Mouse (Mus musculus) limb, embryonic 10.5 days (tissue): Measurements from ENCODE around the gene Rrp9. TPM values are rescaled to one million over a fixed set of nuclear protein-coding genes. Genes with fewer than 3 reads are reported as not detected.

Experiments used
- DNase-seq: peaks from one replicate; pipeline ENCODE4 v3.0.0-alpha.2; 2017; ENCODE audit warnings: low spot score
- H3K27ac ChIP-seq: fragments of 300-500 bp; sonication (generic); 2 replicates; pipeline ENCODE4 v1.5.1; 2016; ENCODE audit warnings: mild to moderate bottlenecking
- H3K27me3 ChIP-seq: fragments of 300-500 bp; sonication (generic); 2 replicates; pipeline ENCODE4 v1.6.1; 2016; ENCODE audit warnings: low read depth, mild to moderate bottlenecking; ENCODE audit not compliant: poor library complexity, severe bottlenecking
- H3K36me3 ChIP-seq: fragments of 300-500 bp; sonication (generic); 2 replicates; pipeline ENCODE4 v1.6.1; 2016; ENCODE audit warnings: mild to moderate bottlenecking, moderate library complexity
- H3K4me1 ChIP-seq: fragments of 300-500 bp; sonication (generic); 2 replicates; pipeline ENCODE4 v1.6.1; 2016
- H3K4me3 ChIP-seq: fragments of 300-500 bp; sonication (generic); 2 replicates; pipeline ENCODE4 v1.5.1; 2016; ENCODE audit warnings: mild to moderate bottlenecking, moderate library complexity
- H3K9me3 ChIP-seq: fragments of 300-500 bp; sonication (generic); replicated peaks from 2 replicates; pipeline ENCODE4 v1.6.1; 2016; ENCODE audit warnings: mild to moderate bottlenecking
- whole genome bisulfite sequencing: fragments of 180-500 bp; shearing (Covaris S2); methylation state at CpG from one replicate; pipeline ENCODE4 v1.1.7; 2016; 5-methylcytosine and 5-hydroxymethylcytosine counted together
- polyA plus RNA-seq: library from polyadenylated mRNA; unstranded; fragments of >200 nt; fragmentation: Nextera tagmentation; extraction: Ambion mirVana; gene quantifications from 2 replicates; pipeline ENCODE4 v1.2.1, GENCODE M21; 2016

Gene Rrp9
- polyA plus RNA-seq, 1 experiment from 2014 or later = 81.6 TPM

- 0 out of 2 replicates have a peak, but pooled peaks cover 10% of the 10 kb centered on the region for H3K27me3 ChIP-seq
- 63% methylated on average over 14 of the region's 14 CpGs for WGBS
- H3K27ac ChIP-seq = no peak overlapping the region
- H3K4me3 ChIP-seq = peak overlapping the region; percentile 27
- peaks cover 47% of the 10 kb centered on the region for H3K4me1 ChIP-seq
- H3K9me3 ChIP-seq = no peaks in the 10 kb centered on the region
- no peaks in the 10 kb centered on the region for H3K36me3 ChIP-seq
- no peak for DNase-seq
These were observed 4.6 kb upstream of the Rrp9 start for GRCm38 (mm10) chr9:106470991-106471750.

GRCm38 (mm10) chr9:106471892-106472291, 3.9 kb upstream of the Rrp9 start:
- peaks cover 52% of the 10 kb centered on the region for H3K4me1 ChIP-seq
- no peaks in the 10 kb centered on the region for H3K9me3 ChIP-seq
- peak overlapping the region; percentile 27; the same call in 1 of the 2 replicates for H3K27ac ChIP-seq

GRCm38 (mm10) chr9:106472321-106472720, 3.4 kb upstream of the Rrp9 start:
- no peak for DNase-seq
- H3K36me3 ChIP-seq = no peaks in the 10 kb centered on the region
- 70% methylated on average over 4 of the region's 4 CpGs for WGBS
- 0 out of 2 replicates have a peak, but pooled peaks cover 9% of the 10 kb centered on the region for H3K27me3 ChIP-seq
- H3K27ac ChIP-seq = 0 out of 2 replicates have a peak overlapping the region, but pooled peaks have one; percentile 27
- H3K4me1 ChIP-seq = peaks cover 52% of the 10 kb centered on the region
- no peaks in the 10 kb centered on the region for H3K9me3 ChIP-seq
- no peak overlapping the region for H3K4me3 ChIP-seq

More at GRCm38 (mm10) chr9:106471892-106472291, 3.9 kb upstream of the Rrp9 start:
- WGBS = 9% methylated on average over 5 of the region's 5 CpGs
- no peak for DNase-seq
- 0 out of 2 replicates have a peak, but pooled peaks cover 9% of the 10 kb centered on the region for H3K27me3 ChIP-seq
- H3K4me3 ChIP-seq = peak overlapping the region; percentile 27
- no peaks in the 10 kb centered on the region for H3K36me3 ChIP-seq

GRCm38 (mm10) chr9:106473081-106473752, 2.5 kb upstream of the Rrp9 start:
- Histone ChIP-seq H3K4me1 (peaks cover 60% of the 10 kb centered on the region), H3K27me3 (0 out of 2 replicates have a peak, but pooled peaks cover 9% of the 10 kb centered on the region), H3K9me3 (no peaks in the 10 kb centered on the region), H3K27ac (0 out of 2 replicates have a peak overlapping the region, but pooled peaks have one; percentile 73), H3K36me3 (no peaks in the 10 kb centered on the region), H3K4me3 (no peak overlapping the region)
- no peak for DNase-seq
- 92% methylated on average over 16 of the region's 16 CpGs for WGBS

- H3K27ac ChIP-seq = peak overlapping the region; percentile 73; the same call in 1 of the 2 replicates
- 76% methylated on average over 5 of the region's 5 CpGs for WGBS
- peaks cover 62% of the 10 kb centered on the region for H3K4me1 ChIP-seq
- H3K4me3 ChIP-seq = no peak overlapping the region
- 0 out of 2 replicates have a peak, but pooled peaks cover 9% of the 10 kb centered on the region for H3K27me3 ChIP-seq
- no peaks in the 10 kb centered on the region for H3K9me3 ChIP-seq
- H3K36me3 ChIP-seq = no peaks in the 10 kb centered on the region
- no peak for DNase-seq
These were observed 2.0 kb upstream of the Rrp9 start for GRCm38 (mm10) chr9:106473753-106474105.

GRCm38 (mm10) chr9:106474456-106474855, 1.3 kb upstream of the Rrp9 start:
- peak; percentile 78 for DNase-seq
- WGBS = 10% methylated on average over 6 of the region's 6 CpGs
- no peaks in the 10 kb centered on the region for H3K9me3 ChIP-seq
- no peak overlapping the region for H3K4me3 ChIP-seq
- peaks cover 5% of the 10 kb centered on the region for H3K36me3 ChIP-seq
- 0 out of 2 replicates have a peak, but pooled peaks cover 9% of the 10 kb centered on the region for H3K27me3 ChIP-seq
- peak overlapping the region; percentile 73 for H3K27ac ChIP-seq
- H3K4me1 ChIP-seq = peaks cover 59% of the 10 kb centered on the region

- H3K9me3 ChIP-seq = no peaks in the 10 kb centered on the region
- H3K36me3 ChIP-seq = peaks cover 11% of the 10 kb centered on the region
- H3K27ac ChIP-seq = peak overlapping the region; percentile 73
- 0 out of 2 replicates have a peak overlapping the region, but pooled peaks have one; percentile 1 for H3K4me3 ChIP-seq
- peaks cover 57% of the 10 kb centered on the region for H3K4me1 ChIP-seq
- no peak for DNase-seq
- WGBS = 76% methylated on average over 7 of the region's 7 CpGs
- 0 out of 2 replicates have a peak, but pooled peaks cover 9% of the 10 kb centered on the region for H3K27me3 ChIP-seq
These were observed 717 bp upstream of the Rrp9 start for GRCm38 (mm10) chr9:106475046-106475445.

- Histone ChIP-seq H3K4me3 (peak overlapping the region; percentile 71), H3K36me3 (peaks cover 23% of the 10 kb centered on the region), H3K4me1 (peaks cover 57% of the 10 kb centered on the region), H3K27me3 (0 out of 2 replicates have a peak, but pooled peaks cover 5% of the 10 kb centered on the region), H3K27ac (peak overlapping the region; percentile 69), H3K9me3 (no peaks in the 10 kb centered on the region)
- DNase-seq = no peak
- 41% methylated on average over 16 of the region's 16 CpGs for WGBS
These were observed 500 bp downstream of the Rrp9 start for GRCm38 (mm10) chr9:106476002-106476923.

- Histone ChIP-seq H3K27me3 (no peaks in the 10 kb centered on the region), H3K4me3 (peak within 1 kb of the TSS; percentile 71), H3K9me3 (no peaks in the 10 kb centered on the region), H3K4me1 (peaks cover 50% of the 10 kb centered on the region), H3K36me3 (peaks cover 31% of the 10 kb centered on the region), H3K27ac (peak within 1 kb of the TSS; percentile 69)
- WGBS = under 1% methylated on average over 41 of the region's 41 CpGs
- peak; percentile 97 for DNase-seq
These were observed 1.2 kb downstream of the Rrp9 start, which contains the start of gene Parp3 for GRCm38 (mm10) chr9:106476924-106477484. Gene Parp3, minus strand, starts transcription at chr9:106476949.

GRCm38 (mm10) chr9:106477649-106478048, 1.9 kb downstream of the Rrp9 start:
- Histone ChIP-seq H3K4me3 (peak overlapping the region; percentile 71), H3K4me1 (peaks cover 44% of the 10 kb centered on the region), H3K9me3 (no peaks in the 10 kb centered on the region), H3K27ac (peak overlapping the region; percentile 69), H3K27me3 (no peaks in the 10 kb centered on the region), H3K36me3 (peaks cover 35% of the 10 kb centered on the region)
- 5% methylated on average over 16 of the region's 16 CpGs for WGBS
- DNase-seq = no peak

GRCm38 (mm10) chr9:106478101-106478500, 2.3 kb downstream of the Rrp9 start:
- no peak for DNase-seq
- 0 out of 2 replicates have a peak overlapping the region, but pooled peaks have one; percentile 69 for H3K27ac ChIP-seq
- 85% methylated on average over 9 of the region's 9 CpGs for WGBS

GRCm38 (mm10) chr9:106480541-106480940, 4.8 kb downstream of the Rrp9 start:
- WGBS = 92% methylated on average over 7 of the region's 7 CpGs
- peaks cover 64% of the 10 kb centered on the region for H3K36me3 ChIP-seq
- DNase-seq = no peak
- no peaks in the 10 kb centered on the region for H3K9me3 ChIP-seq
- no peak overlapping the region for H3K4me3 ChIP-seq
- H3K27me3 ChIP-seq = no peaks in the 10 kb centered on the region
- H3K4me1 ChIP-seq = peaks cover 21% of the 10 kb centered on the region
- no peak overlapping the region for H3K27ac ChIP-seq

More at GRCm38 (mm10) chr9:106478101-106478500, 2.3 kb downstream of the Rrp9 start:
- H3K27me3 ChIP-seq = no peaks in the 10 kb centered on the region
- peaks cover 39% of the 10 kb centered on the region for H3K36me3 ChIP-seq
- H3K4me3 ChIP-seq = peak overlapping the region; percentile 71
- no peaks in the 10 kb centered on the region for H3K9me3 ChIP-seq
- H3K4me1 ChIP-seq = peaks cover 44% of the 10 kb centered on the region
